Mouse (Mus musculus): Measurements from ENCODE around the gene Gsta4. TPM values are rescaled to one million over a fixed set of nuclear protein-coding genes. Genes with fewer than 3 reads are reported as not detected.
"Not testable (repeated sequence)": the region's sequence is repeated elsewhere in the genome, so short reads cannot be mapped to it uniquely, and the experiment has no call there.

Gsta4 gene
- polyA plus RNA-seq, 1 experiment from 2014 or later: 23.3 TPM

GRCm38 (mm10) chr9:78167453-78167969 lies 15.1 kb upstream of the Gsta4 start:
- H3K36me3 ChIP-seq (ENCODE audit: control insufficient read depth, insufficient read depth): peaks cover 34% of the 10 kb centered on the region
- no peak overlapping the region for H3K4me3 ChIP-seq (ENCODE audit: low read depth, low read length)
- no peaks in the 10 kb centered on the region for H3K9me3 ChIP-seq (ENCODE audit: control insufficient read depth)
- H3K4me2 ChIP-seq (replicated peaks; ENCODE audit: low read depth): no peak overlapping the region
- H3K9ac ChIP-seq (ENCODE audit: low read depth, low read length): no peak overlapping the region
- WGBS: 87% methylated on average over 19 of the region's 19 CpGs
- H3K4me1 ChIP-seq (replicated peaks; ENCODE audit: control insufficient read depth, insufficient read depth, low read length): no peaks in the 10 kb centered on the region
- H3K27me3 ChIP-seq (replicated peaks; ENCODE audit: control insufficient read depth, insufficient read depth, low read length): no peaks in the 10 kb centered on the region
- ATAC-seq: no peak
- no peak overlapping the region for H3K27ac ChIP-seq (ENCODE audit: low read depth, low read length)
- no peak for TF ChIP-seq CTCF (IDR thresholded peaks at IDR 0.05; ENCODE audit: low read depth)

- no peak; the same call in 1 of the 2 replicates for ATAC-seq
- H3K27ac ChIP-seq (ENCODE audit: low read depth, low read length): no peak overlapping the region
- TF ChIP-seq CTCF (IDR thresholded peaks at IDR 0.05; ENCODE audit: low read depth): peak; percentile 58
- H3K4me3 ChIP-seq (ENCODE audit: low read depth, low read length): no peak overlapping the region
- peaks cover 33% of the 10 kb centered on the region for H3K36me3 ChIP-seq (ENCODE audit: control insufficient read depth, insufficient read depth)
- H3K4me1 ChIP-seq (replicated peaks; ENCODE audit: control insufficient read depth, insufficient read depth, low read length): no peaks in the 10 kb centered on the region
- H3K4me2 ChIP-seq (replicated peaks; ENCODE audit: low read depth): no peak overlapping the region
- no peak overlapping the region for H3K9ac ChIP-seq (ENCODE audit: low read depth, low read length)
- H3K9me3 ChIP-seq (ENCODE audit: control insufficient read depth): no peaks in the 10 kb centered on the region
- no peaks in the 10 kb centered on the region for H3K27me3 ChIP-seq (replicated peaks; ENCODE audit: control insufficient read depth, insufficient read depth, low read length)
- WGBS: 93% methylated on average over 6 of the region's 6 CpGs
These were observed 13.7 kb upstream of the Gsta4 start for GRCm38 (mm10) chr9:78168864-78169263.

DNA sequence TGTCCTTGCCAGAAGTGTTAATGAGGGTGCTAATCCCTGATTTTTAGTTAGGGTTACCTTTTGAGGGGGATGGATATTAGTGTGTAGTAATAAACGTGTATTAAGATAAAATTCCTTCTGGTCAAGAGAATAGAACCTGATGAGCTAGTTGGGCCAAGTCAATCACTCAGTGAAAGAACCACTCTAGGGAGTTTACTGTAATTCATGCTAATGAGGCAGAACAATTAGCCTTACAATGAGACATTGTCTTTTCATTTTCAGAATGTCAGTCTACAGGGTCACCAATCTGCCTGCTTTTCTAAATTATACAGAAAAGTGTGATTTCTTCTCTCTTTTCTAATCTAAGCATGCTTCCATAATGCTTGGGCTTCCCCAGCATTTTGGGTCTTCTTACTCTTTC lies 8.6 kb upstream of the Gsta4 start:
- no peak for ATAC-seq
- no peak overlapping the region for H3K27ac ChIP-seq (ENCODE audit: low read depth, low read length)
- H3K4me3 ChIP-seq (ENCODE audit: low read depth, low read length): no peak overlapping the region
- no peak overlapping the region for H3K4me2 ChIP-seq (replicated peaks; ENCODE audit: low read depth)
- TF ChIP-seq CTCF (IDR thresholded peaks at IDR 0.05; ENCODE audit: low read depth): no peak
- WGBS: 57% methylated on average over 1 of the region's 1 CpGs
- H3K27me3 ChIP-seq (replicated peaks; ENCODE audit: control insufficient read depth, insufficient read depth, low read length): no peaks in the 10 kb centered on the region
- H3K9me3 ChIP-seq (ENCODE audit: control insufficient read depth): no peaks in the 10 kb centered on the region
- no peak overlapping the region for H3K9ac ChIP-seq (ENCODE audit: low read depth, low read length)
- H3K36me3 ChIP-seq (ENCODE audit: control insufficient read depth, insufficient read depth): 0 out of 2 replicates have a peak, but pooled peaks cover 3% of the 10 kb centered on the region
- H3K4me1 ChIP-seq (replicated peaks; ENCODE audit: control insufficient read depth, insufficient read depth, low read length): no peaks in the 10 kb centered on the region; the same call in 1 of the 2 replicates

- 0 out of 2 replicates have a peak overlapping the region, but pooled peaks have one; percentile 35 for H3K4me2 ChIP-seq (replicated peaks; ENCODE audit: low read depth)
- H3K36me3 ChIP-seq (ENCODE audit: control insufficient read depth, insufficient read depth); H3K9ac ChIP-seq (ENCODE audit: low read depth, low read length); H3K27ac ChIP-seq (ENCODE audit: low read depth, low read length); H3K4me1 ChIP-seq (replicated peaks; ENCODE audit: control insufficient read depth, insufficient read depth, low read length); H3K4me3 ChIP-seq (ENCODE audit: low read depth, low read length); H3K27me3 ChIP-seq (replicated peaks; ENCODE audit: control insufficient read depth, insufficient read depth, low read length); ATAC-seq; H3K9me3 ChIP-seq (ENCODE audit: control insufficient read depth): not testable (repeated sequence)
- WGBS: 33% methylated on average over 3 of the region's 3 CpGs
These were observed 7.7 kb upstream of the Gsta4 start for GRCm38 (mm10) chr9:78174925-78175276.

GRCm38 (mm10) chr9:78175277-78176200 lies 7.0 kb upstream of the Gsta4 start:
- no peaks in the 10 kb centered on the region for H3K27me3 ChIP-seq (replicated peaks; ENCODE audit: control insufficient read depth, insufficient read depth, low read length)
- ATAC-seq: peak; percentile 97
- H3K4me2 ChIP-seq (replicated peaks; ENCODE audit: low read depth): peak overlapping the region; percentile 75
- peak overlapping the region; percentile 59 for H3K4me3 ChIP-seq (ENCODE audit: low read depth, low read length)
- H3K36me3 ChIP-seq (ENCODE audit: control insufficient read depth, insufficient read depth): no peaks in the 10 kb centered on the region
- H3K9me3 ChIP-seq (ENCODE audit: control insufficient read depth): no peaks in the 10 kb centered on the region
- peak overlapping the region; percentile 75 for H3K9ac ChIP-seq (ENCODE audit: low read depth, low read length)
- peak overlapping the region; percentile 99 for H3K27ac ChIP-seq (ENCODE audit: low read depth, low read length)
- under 1% methylated on average over 48 of the region's 58 CpGs for WGBS
- peak; percentile 22; the same call in 1 of the 2 replicates for TF ChIP-seq CTCF (IDR thresholded peaks at IDR 0.05; ENCODE audit: low read depth)
- no peaks in the 10 kb centered on the region; the same call in 1 of the 2 replicates for H3K4me1 ChIP-seq (replicated peaks; ENCODE audit: control insufficient read depth, insufficient read depth, low read length)

GRCm38 (mm10) chr9:78176201-78176727 lies 6.3 kb upstream of the Gsta4 start:
- peak; percentile 85 for TF ChIP-seq CTCF (IDR thresholded peaks at IDR 0.05; ENCODE audit: low read depth)
- Histone ChIP-seq H3K4me3 (ENCODE audit: low read depth, low read length) (peak overlapping the region; percentile 59), H3K27ac (ENCODE audit: low read depth, low read length) (peak overlapping the region; percentile 99), H3K4me1 (replicated peaks; ENCODE audit: control insufficient read depth, insufficient read depth, low read length) (no peaks in the 10 kb centered on the region; the same call in 1 of the 2 replicates), H3K9ac (ENCODE audit: low read depth, low read length) (peak overlapping the region; percentile 75), H3K9me3 (ENCODE audit: control insufficient read depth) (no peaks in the 10 kb centered on the region), H3K27me3 (replicated peaks; ENCODE audit: control insufficient read depth, insufficient read depth, low read length) (no peaks in the 10 kb centered on the region), H3K36me3 (ENCODE audit: control insufficient read depth, insufficient read depth) (no peaks in the 10 kb centered on the region), H3K4me2 (replicated peaks; ENCODE audit: low read depth) (peak overlapping the region; percentile 75)
- WGBS: under 1% methylated on average over 22 of the region's 22 CpGs
- ATAC-seq: peak; percentile 43

All from intestine, postnatal 0 days (tissue).